Mouse (Mus musculus) thymus, adult 2 months (tissue): ENCODE measurements around the gene Ip6k3. TPM values are rescaled to one million over a fixed set of nuclear protein-coding genes. Genes with fewer than 3 reads are reported as not detected.

Source experiments
- DNase-seq: peaks from one replicate; pipeline ENCODE4 v3.0.0; 2021
- H3K27ac ChIP-seq: fragments of 200-500 bp; 2 replicates; pipeline ENCODE4 v1.5.1; 2012; ENCODE audit warnings: low read length, control low read depth; ENCODE audit not compliant: control insufficient read depth, insufficient read depth
- H3K27me3 ChIP-seq: fragments of 200-500 bp; 2 replicates; pipeline ENCODE4 v1.6.1; 2012; ENCODE audit warnings: mild to moderate bottlenecking, low read length, moderate library complexity, mixed read lengths; ENCODE audit not compliant: control insufficient read depth, insufficient read depth
- H3K36me3 ChIP-seq: fragments of 200-500 bp; 2 replicates; pipeline ENCODE4 v1.6.1; 2012; ENCODE audit warnings: mild to moderate bottlenecking, low read length, moderate library complexity; ENCODE audit not compliant: control insufficient read depth, insufficient read depth
- H3K4me1 ChIP-seq: fragments of 200-500 bp; replicated peaks from 2 replicates; pipeline ENCODE4 v1.6.1; 2012; ENCODE audit warnings: low read length; ENCODE audit not compliant: control insufficient read depth, insufficient read depth
- H3K4me3 ChIP-seq: fragments of 200-500 bp; 2 replicates; pipeline ENCODE4 v1.5.1; 2012; ENCODE audit warnings: mild to moderate bottlenecking, low read length, control low read depth, moderate library complexity; ENCODE audit not compliant: control insufficient read depth, insufficient read depth
- CTCF ChIP-seq: fragments of 200-500 bp; IDR thresholded peaks from 2 replicates; pipeline ENCODE4 v1.5.1; 2012; ENCODE audit warnings: mild to moderate bottlenecking, control low read depth, low read length, moderate library complexity, borderline replicate concordance; ENCODE audit not compliant: control insufficient read depth, poor library complexity, insufficient read depth; ENCODE audit errors: extremely low read depth
- POLR2A ChIP-seq: fragments of 200-500 bp; IDR thresholded peaks from 2 replicates; pipeline ENCODE4 v1.6.1; 2012; ENCODE audit warnings: mild to moderate bottlenecking, low read length, control low read depth, moderate library complexity; ENCODE audit not compliant: control insufficient read depth, poor library complexity, insufficient read depth; ENCODE audit errors: extremely low read depth
- WGBS: fragments of 180-500 bp; shearing (Covaris S2); methylation state at CpG from one replicate; pipeline ENCODE4 v1.1.7; 2018; 5-methylcytosine and 5-hydroxymethylcytosine counted together
- polyA plus RNA-seq: library from polyadenylated mRNA; depleted of rRNA; stranded (reverse); fragments of >200 nt; gene quantifications from 2 replicates; pipeline ENCODE4 v1.2.3, GENCODE M21; 2012

Gene Ip6k3
- polyA plus RNA-seq, 1 experiment = 1.4 TPM

- H3K27me3 ChIP-seq = no peaks in the 10 kb centered on the region
- peaks cover 32% of the 10 kb centered on the region for H3K4me1 ChIP-seq
- H3K27ac ChIP-seq = no peak overlapping the region
- 96% methylated on average over 5 of the region's 5 CpGs for WGBS
- no peak for DNase-seq
- peaks cover 4% of the 10 kb centered on the region; the same call in 1 of the 2 replicates for H3K36me3 ChIP-seq
- no peak overlapping the region for H3K4me3 ChIP-seq
- TF ChIP-seq POLR2A (no peak), CTCF (no peak)
Observed at GRCm38 (mm10) chr17:27128189-27128588, 39.4 kb downstream of the Ip6k3 start.

- no peak for TF ChIP-seq CTCF
- TF ChIP-seq POLR2A = no peak
Observed at GRCm38 (mm10) chr17:27126974-27127373, 40.6 kb downstream of the Ip6k3 start.

GRCm38 (mm10) chr17:27125669-27126202, 41.9 kb downstream of the Ip6k3 start:
- 95% methylated on average over 11 of the region's 11 CpGs for whole genome bisulfite sequencing
- Histone ChIP-seq H3K27me3 (no peaks in the 10 kb centered on the region), H3K27ac (no peak overlapping the region), H3K36me3 (peaks cover 9% of the 10 kb centered on the region), H3K4me1 (peaks cover 13% of the 10 kb centered on the region), H3K4me3 (no peak overlapping the region)
- DNase-seq = no peak
- TF ChIP-seq CTCF = no peak
- TF ChIP-seq POLR2A = no peak

More at GRCm38 (mm10) chr17:27126974-27127373, 40.6 kb downstream of the Ip6k3 start:
- peaks cover 24% of the 10 kb centered on the region for H3K4me1 ChIP-seq
- no peaks in the 10 kb centered on the region for H3K27me3 ChIP-seq
- no peak overlapping the region for H3K27ac ChIP-seq
- WGBS = 96% methylated on average over 10 of the region's 10 CpGs
- peaks cover 5% of the 10 kb centered on the region; the same call in 1 of the 2 replicates for H3K36me3 ChIP-seq
- no peak overlapping the region for H3K4me3 ChIP-seq
- DNase-seq = no peak

GRCm38 (mm10) chr17:27125185-27125584, 42.4 kb downstream of the Ip6k3 start:
- H3K36me3 ChIP-seq = peaks cover 9% of the 10 kb centered on the region
- H3K27me3 ChIP-seq = no peaks in the 10 kb centered on the region
- DNase-seq = peak; percentile 80
- H3K27ac ChIP-seq = no peak overlapping the region
- TF ChIP-seq POLR2A (no peak), CTCF (peak; percentile 97)
- peaks cover 7% of the 10 kb centered on the region for H3K4me1 ChIP-seq
- H3K4me3 ChIP-seq = no peak overlapping the region
- 45% methylated on average over 12 of the region's 12 CpGs for WGBS

GRCm38 (mm10) chr17:27123813-27124375, 43.7 kb downstream of the Ip6k3 start:
- 96% methylated on average over 7 of the region's 7 CpGs for WGBS
- DNase-seq = no peak
- Histone ChIP-seq H3K27ac (no peak overlapping the region), H3K4me1 (peaks cover 8% of the 10 kb centered on the region), H3K27me3 (no peaks in the 10 kb centered on the region), H3K36me3 (peaks cover 9% of the 10 kb centered on the region), H3K4me3 (no peak overlapping the region)
- TF ChIP-seq POLR2A (no peak), CTCF (no peak)

GRCm38 (mm10) chr17:27123103-27123502, 44.5 kb downstream of the Ip6k3 start:
- no peaks in the 10 kb centered on the region for H3K27me3 ChIP-seq
- DNase-seq = no peak
- no peak overlapping the region for H3K27ac ChIP-seq
- TF ChIP-seq POLR2A (no peak), CTCF (no peak)
- peaks cover 12% of the 10 kb centered on the region for H3K4me1 ChIP-seq
- no peak overlapping the region for H3K4me3 ChIP-seq
- H3K36me3 ChIP-seq = peaks cover 9% of the 10 kb centered on the region
- 95% methylated on average over 2 of the region's 2 CpGs for WGBS
